Mouse (Mus musculus): Measurements from ENCODE around the gene Olfr1420.
"Not testable (repeated sequence)": the region's sequence is repeated elsewhere in the genome, so short reads cannot be mapped to it uniquely, and the experiment has no call there.

Gene Olfr1420

GRCm38 (mm10) chr19:11886265-11886664 lies at the start of gene Olfr1420:
Olfr1420 (plus strand) TSS chr19:11886565.
- no peak within 1 kb of the TSS for H3K4me3 ChIP-seq (replicated peaks; ENCODE audit: low read length)
- no peaks in the 10 kb centered on the region for H3K9me3 ChIP-seq (ENCODE audit: low read length)
- H3K27me3 ChIP-seq (ENCODE audit: insufficient read depth, low read length), result peaks cover 3% of the 10 kb centered on the region; the same call in 1 of the 2 replicates
- no peaks in the 10 kb centered on the region for H3K36me3 ChIP-seq (ENCODE audit: insufficient read depth, low read length)
- no peaks in the 10 kb centered on the region for H3K4me1 ChIP-seq (replicated peaks; ENCODE audit: low read depth, low read length)
- no peak for TF ChIP-seq POU5F1 (IDR thresholded peaks at IDR 0.05; ENCODE audit: borderline replicate concordance, low read length)
- no peak for TF ChIP-seq CTCF (conservative IDR thresholded peaks at IDR 0.05; ENCODE audit: low read length)
- no peak for TF ChIP-seq NANOG (IDR thresholded peaks at IDR 0.05; ENCODE audit: borderline replicate concordance, low read length)

- Histone ChIP-seq H3K4me3 (replicated peaks; ENCODE audit: low read length) (no peak within 1 kb of the TSS), H3K9me3 (ENCODE audit: low read length) (0 out of 2 replicates have a peak, but pooled peaks cover 3% of the 10 kb centered on the region), H3K27me3 (ENCODE audit: insufficient read depth, low read length) (no peaks in the 10 kb centered on the region), H3K36me3 (ENCODE audit: insufficient read depth, low read length) (no peaks in the 10 kb centered on the region), H3K4me1 (replicated peaks; ENCODE audit: low read depth, low read length) (no peaks in the 10 kb centered on the region)
- TF ChIP-seq NANOG (IDR thresholded peaks at IDR 0.05; ENCODE audit: borderline replicate concordance, low read length) (no peak), POU5F1 (IDR thresholded peaks at IDR 0.05; ENCODE audit: borderline replicate concordance, low read length) (no peak), CTCF (conservative IDR thresholded peaks at IDR 0.05; ENCODE audit: low read length) (no peak)
These were observed 47.2 kb upstream of the Olfr1420 start, which contains the start of gene Olfr1417 for GRCm38 (mm10) chr19:11839119-11839518. Olfr1417 (minus strand) TSS chr19:11839219.

DNA sequence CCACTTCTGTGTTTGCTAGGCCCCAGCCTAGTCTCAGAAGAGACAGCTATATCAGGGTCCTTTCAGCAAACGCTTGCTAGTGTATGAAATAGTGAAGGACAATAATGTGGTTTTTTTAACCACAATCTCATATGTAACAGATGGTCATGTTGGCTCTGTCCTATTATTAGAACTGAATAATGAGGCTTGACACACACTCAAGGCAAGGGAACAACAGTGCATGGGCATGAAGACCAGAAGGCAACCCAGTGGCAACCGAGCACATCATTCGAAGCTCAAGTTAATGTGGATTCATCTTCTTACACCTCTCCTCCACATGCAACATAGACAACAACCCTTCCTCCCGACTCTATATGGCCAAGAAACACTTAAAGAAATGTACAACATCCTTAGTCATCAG lies 40.0 kb upstream of the Olfr1420 start:
- no peak for TF ChIP-seq POU5F1 (IDR thresholded peaks at IDR 0.05; ENCODE audit: borderline replicate concordance, low read length)
- TF ChIP-seq NANOG (IDR thresholded peaks at IDR 0.05; ENCODE audit: borderline replicate concordance, low read length), result no peak
- no peak for TF ChIP-seq CTCF (conservative IDR thresholded peaks at IDR 0.05; ENCODE audit: low read length)
- Histone ChIP-seq H3K36me3 (ENCODE audit: insufficient read depth, low read length) (no peaks in the 10 kb centered on the region), H3K9me3 (ENCODE audit: low read length) (0 out of 2 replicates have a peak, but pooled peaks cover 3% of the 10 kb centered on the region), H3K4me3 (replicated peaks; ENCODE audit: low read length) (no peak overlapping the region), H3K4me1 (replicated peaks; ENCODE audit: low read depth, low read length) (no peaks in the 10 kb centered on the region), H3K27me3 (ENCODE audit: insufficient read depth, low read length) (no peaks in the 10 kb centered on the region)

DNA sequence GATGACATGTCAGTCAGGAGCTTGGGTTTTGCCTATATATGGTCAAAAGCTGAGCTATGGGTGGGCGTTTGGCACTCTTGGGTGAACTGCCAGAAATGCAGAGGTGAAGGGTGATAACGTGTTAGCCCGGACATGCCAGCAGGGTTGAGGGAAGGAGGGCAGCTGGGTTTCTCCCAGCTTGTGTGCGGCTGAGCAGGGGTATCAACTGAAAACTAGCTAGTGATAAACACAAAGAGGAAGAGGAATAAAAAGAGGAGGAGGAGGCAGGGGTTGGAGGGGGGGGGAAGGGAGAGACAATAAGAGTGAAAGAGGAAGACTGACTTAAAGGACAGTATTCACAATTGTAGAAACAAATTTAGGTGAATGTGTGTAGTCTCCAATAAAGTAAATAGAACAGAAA lies 33.7 kb upstream of the Olfr1420 start:
- H3K4me3 ChIP-seq (replicated peaks; ENCODE audit: low read length), result no peak overlapping the region
- H3K27me3 ChIP-seq (ENCODE audit: insufficient read depth, low read length), result no peaks in the 10 kb centered on the region
- H3K9me3 ChIP-seq (ENCODE audit: low read length), result no peaks in the 10 kb centered on the region
- H3K36me3 ChIP-seq (ENCODE audit: insufficient read depth, low read length), result no peaks in the 10 kb centered on the region
- no peak for TF ChIP-seq NANOG (IDR thresholded peaks at IDR 0.05; ENCODE audit: borderline replicate concordance, low read length)
- no peak for TF ChIP-seq POU5F1 (IDR thresholded peaks at IDR 0.05; ENCODE audit: borderline replicate concordance, low read length)
- TF ChIP-seq CTCF (conservative IDR thresholded peaks at IDR 0.05; ENCODE audit: low read length), result no peak
- H3K4me1 ChIP-seq (replicated peaks; ENCODE audit: low read depth, low read length), result no peaks in the 10 kb centered on the region

DNA sequence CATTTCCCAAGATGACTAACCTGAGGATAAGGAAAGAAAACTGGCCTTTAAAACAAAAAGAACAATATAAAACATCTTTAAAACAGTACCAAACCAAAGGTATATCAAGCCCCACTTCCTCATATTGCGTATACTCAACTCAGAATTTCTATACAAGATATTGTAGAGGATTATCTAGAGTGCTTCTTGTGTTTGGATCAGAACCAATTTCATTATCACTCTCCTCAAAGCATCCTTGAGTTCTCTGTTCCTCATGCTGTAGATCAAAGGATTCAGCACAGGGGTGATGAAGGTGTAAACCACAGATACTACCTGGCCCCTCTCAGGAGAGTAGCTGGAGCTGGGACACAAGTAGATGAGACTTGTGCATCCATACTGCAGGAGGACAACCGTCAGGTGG lies 31.5 kb upstream of the Olfr1420 start:
- Histone ChIP-seq H3K9me3 (ENCODE audit: low read length) (no peaks in the 10 kb centered on the region), H3K36me3 (ENCODE audit: insufficient read depth, low read length) (no peaks in the 10 kb centered on the region), H3K4me3 (replicated peaks; ENCODE audit: low read length) (no peak overlapping the region), H3K4me1 (replicated peaks; ENCODE audit: low read depth, low read length) (no peaks in the 10 kb centered on the region), H3K27me3 (ENCODE audit: insufficient read depth, low read length) (no peaks in the 10 kb centered on the region)
- TF ChIP-seq POU5F1 (IDR thresholded peaks at IDR 0.05; ENCODE audit: borderline replicate concordance, low read length) (no peak), NANOG (IDR thresholded peaks at IDR 0.05; ENCODE audit: borderline replicate concordance, low read length) (no peak), CTCF (conservative IDR thresholded peaks at IDR 0.05; ENCODE audit: low read length) (no peak)

DNA sequence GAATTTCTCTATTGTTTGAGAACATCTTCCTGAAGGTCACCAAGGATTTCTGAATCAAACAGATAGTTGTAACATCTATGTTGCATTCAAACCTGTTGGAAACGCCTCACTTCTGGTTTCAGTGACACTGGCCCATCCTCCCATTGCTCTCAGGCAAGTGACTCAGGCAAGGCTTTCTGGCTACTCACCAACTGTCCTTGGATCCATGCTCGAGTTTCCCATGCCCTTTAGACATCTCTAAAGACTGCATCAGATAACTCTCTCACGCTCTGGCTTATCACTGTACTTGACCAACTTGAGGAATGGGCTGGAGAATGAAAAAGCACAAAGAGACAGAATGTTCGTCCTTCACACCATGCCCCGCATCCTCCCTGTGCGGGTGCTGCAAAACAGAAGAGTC lies 29.9 kb upstream of the Olfr1420 start:
- Histone ChIP-seq H3K36me3 (ENCODE audit: insufficient read depth, low read length) (no peaks in the 10 kb centered on the region), H3K4me1 (replicated peaks; ENCODE audit: low read depth, low read length) (no peaks in the 10 kb centered on the region), H3K9me3 (ENCODE audit: low read length) (no peaks in the 10 kb centered on the region), H3K27me3 (ENCODE audit: insufficient read depth, low read length) (no peaks in the 10 kb centered on the region), H3K4me3 (replicated peaks; ENCODE audit: low read length) (no peak overlapping the region)
- TF ChIP-seq CTCF (conservative IDR thresholded peaks at IDR 0.05; ENCODE audit: low read length) (no peak), POU5F1 (IDR thresholded peaks at IDR 0.05; ENCODE audit: borderline replicate concordance, low read length) (no peak), NANOG (IDR thresholded peaks at IDR 0.05; ENCODE audit: borderline replicate concordance, low read length) (no peak)

GRCm38 (mm10) chr19:11860966-11861365 lies 25.4 kb upstream of the Olfr1420 start, which contains the start of gene Olfr1418:
Olfr1418 (minus strand) TSS chr19:11861066.
- H3K36me3 ChIP-seq (ENCODE audit: insufficient read depth, low read length), result no peaks in the 10 kb centered on the region
- H3K4me1 ChIP-seq (replicated peaks; ENCODE audit: low read depth, low read length), result no peaks in the 10 kb centered on the region
- H3K27me3 ChIP-seq (ENCODE audit: insufficient read depth, low read length), result no peaks in the 10 kb centered on the region
- 0 out of 2 replicates have a peak, but pooled peaks cover 3% of the 10 kb centered on the region for H3K9me3 ChIP-seq (ENCODE audit: low read length)
- TF ChIP-seq NANOG (IDR thresholded peaks at IDR 0.05; ENCODE audit: borderline replicate concordance, low read length), result no peak
- no peak for TF ChIP-seq POU5F1 (IDR thresholded peaks at IDR 0.05; ENCODE audit: borderline replicate concordance, low read length)
- no peak for TF ChIP-seq CTCF (conservative IDR thresholded peaks at IDR 0.05; ENCODE audit: low read length)
- H3K4me3 ChIP-seq (replicated peaks; ENCODE audit: low read length), result no peak within 1 kb of the TSS

GRCm38 (mm10) chr19:11867837-11868236 lies 18.5 kb upstream of the Olfr1420 start:
- Histone ChIP-seq H3K4me1 (replicated peaks; ENCODE audit: low read depth, low read length) (peaks cover 3% of the 10 kb centered on the region; the same call in 1 of the 2 replicates), H3K27me3 (ENCODE audit: insufficient read depth, low read length) (peaks cover 30% of the 10 kb centered on the region), H3K9me3 (ENCODE audit: low read length) (peaks cover 6% of the 10 kb centered on the region; the same call in 1 of the 2 replicates), H3K4me3 (replicated peaks; ENCODE audit: low read length) (no peak overlapping the region), H3K36me3 (ENCODE audit: insufficient read depth, low read length) (no peaks in the 10 kb centered on the region)
- peak; percentile 76 for TF ChIP-seq CTCF (conservative IDR thresholded peaks at IDR 0.05; ENCODE audit: low read length)
- TF ChIP-seq POU5F1 (IDR thresholded peaks at IDR 0.05; ENCODE audit: borderline replicate concordance, low read length), result no peak

DNA sequence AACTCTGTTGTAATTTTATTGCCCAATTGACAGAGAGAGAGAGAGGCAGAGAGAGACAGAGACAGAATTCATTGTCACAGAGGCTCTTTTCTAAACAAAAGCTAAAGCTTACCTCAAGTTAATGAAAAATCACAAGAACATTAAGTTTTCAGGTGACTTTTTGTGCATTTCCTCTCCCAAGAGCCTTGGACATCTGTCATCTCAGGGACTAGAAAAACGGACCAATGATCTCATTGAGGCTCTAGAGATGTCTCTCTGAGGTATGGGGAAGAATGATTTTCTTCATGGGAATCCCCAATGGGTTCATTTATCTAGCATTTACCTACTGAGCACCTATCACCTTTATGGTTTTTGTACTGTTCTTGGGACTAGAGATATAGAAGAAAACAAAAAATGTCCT lies 11.4 kb upstream of the Olfr1420 start, which contains the start of gene Olfr1419:
Gene Olfr1419 (minus strand): TSS at position 101 of the 400 bp plus-strand sequence.
- TF ChIP-seq NANOG (IDR thresholded peaks at IDR 0.05; ENCODE audit: borderline replicate concordance, low read length) (no peak), CTCF (conservative IDR thresholded peaks at IDR 0.05; ENCODE audit: low read length) (no peak), POU5F1 (IDR thresholded peaks at IDR 0.05; ENCODE audit: borderline replicate concordance, low read length) (no peak)
- Histone ChIP-seq H3K4me3 (replicated peaks; ENCODE audit: low read length) (no peak within 1 kb of the TSS), H3K36me3 (ENCODE audit: insufficient read depth, low read length) (no peaks in the 10 kb centered on the region), H3K27me3 (ENCODE audit: insufficient read depth, low read length) (peaks cover 38% of the 10 kb centered on the region), H3K9me3 (ENCODE audit: low read length) (no peaks in the 10 kb centered on the region), H3K4me1 (replicated peaks; ENCODE audit: low read depth, low read length) (peaks cover 10% of the 10 kb centered on the region; the same call in 1 of the 2 replicates)

DNA sequence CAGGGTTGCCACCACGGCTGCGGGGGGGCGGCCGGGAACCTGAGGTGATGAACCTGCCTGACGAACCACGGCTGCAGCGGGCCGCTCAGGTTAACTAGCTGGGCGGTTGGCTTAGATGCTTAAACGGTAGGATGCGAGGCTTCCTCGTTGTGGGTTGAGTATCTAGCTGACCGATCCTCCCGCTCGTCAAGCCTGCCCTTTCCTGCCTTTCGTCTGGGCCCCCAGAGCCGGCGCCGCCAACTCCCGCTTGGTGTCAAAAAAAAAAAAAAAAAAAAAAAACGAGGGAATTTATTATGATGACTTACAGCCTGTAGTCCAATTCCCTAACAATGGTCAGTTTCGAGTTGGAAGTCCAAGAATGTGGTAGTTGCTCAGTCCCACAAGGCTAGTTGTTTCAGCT lies 8.0 kb upstream of the Olfr1420 start:
- peak overlapping the region; percentile 64 for H3K4me3 ChIP-seq (replicated peaks; ENCODE audit: low read length)
- H3K4me1 ChIP-seq (replicated peaks; ENCODE audit: low read depth, low read length); H3K9me3 ChIP-seq (ENCODE audit: low read length); H3K36me3 ChIP-seq (ENCODE audit: insufficient read depth, low read length): not testable (repeated sequence)
- peaks cover 25% of the 10 kb centered on the region for H3K27me3 ChIP-seq (ENCODE audit: insufficient read depth, low read length)
